Mouse (Mus musculus) ES-E14 (cell line): ENCODE data around the gene Rps18.

Experiments used
- ZC3H11A ChIP-seq: IDR thresholded peaks from 2 replicates; pipeline ENCODE4 v1.6.1; 2012; ENCODE audit warnings: low read depth, mild to moderate bottlenecking, inconsistent platforms, low read length, borderline replicate concordance
- ZNF384 ChIP-seq: IDR thresholded peaks from 2 replicates; pipeline ENCODE4 v1.6.1; 2012; ENCODE audit warnings: low read depth, low read length, inconsistent platforms

DNA sequence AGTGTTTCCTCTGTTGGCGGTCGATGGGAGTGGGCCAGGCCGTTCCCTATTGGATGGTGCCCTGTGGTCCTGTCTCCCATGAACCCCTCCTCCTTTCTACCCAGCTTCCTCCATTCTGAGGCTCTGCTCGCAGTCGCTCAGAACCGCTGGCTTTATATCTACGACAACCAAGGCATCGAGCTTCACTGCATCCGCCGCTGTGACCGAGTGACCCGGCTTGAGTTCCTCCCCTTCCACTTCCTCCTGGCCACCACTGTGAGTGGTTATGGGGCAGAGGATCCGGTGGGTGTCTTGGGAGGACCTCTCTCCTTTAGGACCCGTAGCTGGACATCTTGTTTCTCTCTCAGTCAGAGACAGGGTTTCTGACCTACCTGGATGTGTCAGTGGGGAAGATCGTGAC is 12.3 kb downstream of the Rps18 start:
- no peak for TF ChIP-seq ZNF384
- no peak for TF ChIP-seq ZC3H11A
